7 mouse cellular contexts compared by ENCODE assay signal in the genomic region with DNA sequence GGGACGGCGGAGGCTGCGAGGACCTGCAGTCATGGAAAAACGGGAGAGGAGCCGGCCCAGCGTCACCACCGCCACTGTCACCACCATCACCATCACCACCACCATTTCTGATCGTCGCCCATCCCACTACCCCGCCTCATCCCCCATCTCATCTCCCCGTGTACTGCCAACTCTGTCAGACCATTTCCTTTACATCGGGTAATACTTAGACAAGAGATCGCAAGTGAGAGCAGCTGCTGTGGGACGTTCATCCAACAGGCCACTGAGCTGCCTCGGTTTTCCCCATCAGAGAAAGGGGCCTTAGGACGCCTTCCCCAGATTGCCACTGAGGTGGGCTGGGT. TPM values are rescaled to one million over a fixed set of nuclear protein-coding genes. Genes with fewer than 3 reads are reported as not detected.
DNase-seq lines count a peak whose midpoint lies in the region; ATAC-seq lines count a peak whose summit lies in the region.

No protein-coding gene starts in this region.

- H3K9me3 ChIP-seq in megakaryocyte, embryonic 14.5 days = no peaks in the 10 kb centered on the region; the same call in 1 of the 2 replicates
- H3K9me3 ChIP-seq in forebrain, embryonic 11.5 days (ENCODE audit: control insufficient read depth, low read length) = no peaks in the 10 kb centered on the region
- no peaks in the 10 kb centered on the region for H3K9me3 ChIP-seq in limb, embryonic 10.5 days (replicated peaks)
- no peaks in the 10 kb centered on the region for H3K9me3 ChIP-seq in stomach, embryonic 15.5 days

- peak overlapping the region; percentile 98 for H3K9ac ChIP-seq in forebrain, embryonic 11.5 days (ENCODE audit: low read length)
- peak overlapping the region; percentile 39; the same call in 1 of the 2 replicates for H3K9ac ChIP-seq in stomach, embryonic 15.5 days

- H3K36me3 ChIP-seq in megakaryocyte, embryonic 14.5 days (replicated peaks; ENCODE audit: low read length) = no peaks in the 10 kb centered on the region
- H3K36me3 ChIP-seq in forebrain, embryonic 11.5 days (ENCODE audit: control insufficient read depth, insufficient read depth, low read length) = no peaks in the 10 kb centered on the region
- H3K36me3 ChIP-seq in limb, embryonic 10.5 days = no peaks in the 10 kb centered on the region
- H3K36me3 ChIP-seq in stomach, embryonic 15.5 days = no peaks in the 10 kb centered on the region

- DNase-seq in forebrain, embryonic 11.5 days (ENCODE audit: low spot score) = no peak
- no peak for DNase-seq in limb, embryonic 10.5 days (ENCODE audit: low spot score)
- no peak for DNase-seq in cerebellum, adult 11-12 months
- no peak for DNase-seq in T-cell, adult 2 months (ENCODE audit: low spot score)

- peak overlapping the region; percentile 92 for H3K4me3 ChIP-seq in megakaryocyte, embryonic 14.5 days (replicated peaks)
- H3K4me3 ChIP-seq in forebrain, embryonic 11.5 days (ENCODE audit: low read depth, low read length) = peak overlapping the region; percentile 82
- H3K4me3 ChIP-seq in limb, embryonic 10.5 days = peak overlapping the region; percentile 84
- H3K4me3 ChIP-seq in stomach, embryonic 15.5 days (replicated peaks) = peak overlapping the region; percentile 72

- peak overlapping the region; percentile 67 for H3K4me2 ChIP-seq in forebrain, embryonic 11.5 days (ENCODE audit: low read depth, low read length, severe bottlenecking)
- peak overlapping the region; percentile 98 for H3K4me2 ChIP-seq in stomach, embryonic 15.5 days

- 1% methylated on average over 9 of the region's 16 CpGs for WGBS in forebrain, embryonic 11.5 days
- 2% methylated on average over 16 of the region's 16 CpGs for WGBS in limb, embryonic 10.5 days
- WGBS in stomach, embryonic 15.5 days = under 1% methylated on average over 16 of the region's 16 CpGs

- no peak for ATAC-seq in megakaryocyte, adult 5-6 weeks (ENCODE audit: poor library complexity, severe bottlenecking)
- ATAC-seq in forebrain, embryonic 11.5 days (replicated peaks; ENCODE audit: low FRiP score) = peak; percentile 57
- ATAC-seq in stomach, embryonic 15.5 days (ENCODE audit: insufficient read depth, low FRiP score, low read depth) = no peak

- peak overlapping the region; percentile 74 for H3K27ac ChIP-seq in forebrain, embryonic 11.5 days (ENCODE audit: low read depth, low read length)
- H3K27ac ChIP-seq in limb, embryonic 10.5 days = peak overlapping the region; percentile 96
- no peak overlapping the region for H3K27ac ChIP-seq in stomach, embryonic 15.5 days

- peaks cover 13% of the 10 kb centered on the region for H3K4me1 ChIP-seq in megakaryocyte, embryonic 14.5 days
- no peaks in the 10 kb centered on the region; the same call in 1 of the 2 replicates for H3K4me1 ChIP-seq in forebrain, embryonic 11.5 days (replicated peaks; ENCODE audit: control insufficient read depth, insufficient read depth, low read length)
- peaks cover 13% of the 10 kb centered on the region; the same call in 1 of the 2 replicates for H3K4me1 ChIP-seq in limb, embryonic 10.5 days
- peaks cover 8% of the 10 kb centered on the region; the same call in 1 of the 2 replicates for H3K4me1 ChIP-seq in stomach, embryonic 15.5 days

- peaks cover 55% of the 10 kb centered on the region for H3K27me3 ChIP-seq in megakaryocyte, embryonic 14.5 days (replicated peaks)
- no peaks in the 10 kb centered on the region for H3K27me3 ChIP-seq in forebrain, embryonic 11.5 days (ENCODE audit: control insufficient read depth, insufficient read depth, low read length)
- H3K27me3 ChIP-seq in limb, embryonic 10.5 days (ENCODE audit: low read depth, poor library complexity, severe bottlenecking) = 0 out of 2 replicates have a peak, but pooled peaks cover 6% of the 10 kb centered on the region
- no peaks in the 10 kb centered on the region for H3K27me3 ChIP-seq in stomach, embryonic 15.5 days (replicated peaks)

RNA-seq across cellular contexts. Expression of a gene that starts 0.8 kb away (rescaled TPM):
- polyA plus RNA-seq in megakaryocyte, embryonic 14.5 days (2012; ENCODE audit: insufficient read depth, low replicate concordance) = 0.17 TPM in 1 of 2 replicates, not detected in the other
- not detected in 2 replicates for total RNA-seq in megakaryocyte, adult 5-6 weeks (2015)
- total RNA-seq in megakaryocyte, adult 5-6 weeks (2017) = not detected in 2 replicates
- polyA plus RNA-seq in forebrain, embryonic 11.5 days (2014; fragmentation: Nextera tagmentation; extraction: Ambion mirVana) = 15.0 and 15.2 TPM in 2 replicates
- 7.6 and 10.7 TPM in 2 replicates for polyA plus RNA-seq in limb, embryonic 10.5 days (2016; fragmentation: Nextera tagmentation; extraction: Ambion mirVana)
- 5.0 and 5.2 TPM in 2 replicates for polyA plus RNA-seq in stomach, embryonic 15.5 days (2015; fragmentation: Nextera tagmentation; extraction: Ambion mirVana)
